Mouse (Mus musculus) mesoderm, embryonic 11.5 days (tissue): ENCODE measurements at regions not wholly inside any gene's neighbourhood (a gene's known extent, or its start where the extent isn't known, plus 50 kb on each side); places are given as distances from the start of the nearest gene placed in this dataset.
"Not testable (repeated sequence)": the region's sequence is repeated elsewhere in the genome, so short reads cannot be mapped to it uniquely, and the experiment has no call there.

Source experiments
- DNase-seq: peaks from one replicate; pipeline ENCODE4 v3.0.0-alpha.2; 2012; ENCODE audit warnings: low read depth, low spot score

- DNase-seq = peak; percentile 78
These were observed 242.1 kb downstream of the Gm21863 start for GRCm38 (mm10) chr12:20196386-20196785.

GRCm38 (mm10) chr12:20196905-20197304 lies 242.6 kb downstream of the Gm21863 start:
- peak; percentile 37 for DNase-seq

- DNase-seq = not testable (repeated sequence)
These were observed 269.6 kb downstream of the Gm21863 start for GRCm38 (mm10) chr12:20223921-20224320.

DNA sequence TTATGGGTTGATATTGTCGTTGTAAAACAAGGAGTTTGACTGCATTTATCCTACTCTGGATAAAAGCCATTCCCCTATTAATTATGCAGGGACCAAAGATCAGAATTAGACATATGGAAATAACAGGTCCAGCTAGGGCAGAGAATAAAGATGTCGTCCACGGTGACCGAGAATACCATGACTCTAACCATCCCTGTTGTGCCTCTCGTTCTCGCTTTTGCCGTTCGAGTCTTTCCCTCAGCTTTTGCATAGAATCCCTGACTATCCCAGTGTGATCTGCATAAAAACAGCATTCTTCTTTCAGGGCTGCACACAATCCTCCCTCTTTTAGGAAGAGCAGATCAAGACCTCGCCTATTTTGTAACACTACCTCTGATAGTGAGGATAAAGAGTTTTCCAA lies 272.5 kb downstream of the Gm21863 start:
- DNase-seq = not testable (repeated sequence)

DNA sequence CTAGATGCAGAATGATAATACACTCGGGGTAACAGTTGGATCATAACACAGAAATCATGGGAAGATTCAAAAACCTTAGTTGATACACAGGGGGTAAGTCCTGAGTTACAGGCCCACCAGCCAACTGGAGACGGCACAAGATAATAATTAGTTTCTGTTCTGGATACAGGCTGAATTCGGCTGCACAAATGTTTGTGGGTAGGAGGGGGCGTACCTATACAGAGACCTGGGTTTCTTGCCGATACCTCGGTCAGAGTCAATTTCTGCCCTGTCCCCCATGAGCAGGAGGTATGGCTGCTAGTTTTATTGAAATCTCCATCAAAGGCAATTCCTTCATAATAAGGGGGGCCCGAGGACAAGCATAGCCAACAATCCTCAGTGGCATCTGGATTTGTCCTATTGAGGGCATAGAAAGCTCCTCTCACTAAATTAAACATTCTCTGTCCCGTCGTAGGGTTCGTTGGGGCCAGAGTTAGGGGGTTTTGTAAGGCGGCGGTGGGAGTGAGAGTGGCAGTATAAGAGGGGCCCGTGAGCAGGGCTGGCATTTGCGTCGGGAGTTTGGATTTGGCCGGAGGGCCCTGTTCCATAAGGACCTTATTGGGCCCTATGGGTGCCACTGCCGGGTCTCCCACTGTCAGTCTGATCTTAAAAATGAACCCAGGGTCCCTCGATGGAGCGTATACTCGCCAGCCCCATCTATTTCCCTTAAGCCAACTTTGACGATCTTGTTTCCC lies 273.3 kb downstream of the Gm21863 start:
- DNase-seq = not testable (repeated sequence)

DNA sequence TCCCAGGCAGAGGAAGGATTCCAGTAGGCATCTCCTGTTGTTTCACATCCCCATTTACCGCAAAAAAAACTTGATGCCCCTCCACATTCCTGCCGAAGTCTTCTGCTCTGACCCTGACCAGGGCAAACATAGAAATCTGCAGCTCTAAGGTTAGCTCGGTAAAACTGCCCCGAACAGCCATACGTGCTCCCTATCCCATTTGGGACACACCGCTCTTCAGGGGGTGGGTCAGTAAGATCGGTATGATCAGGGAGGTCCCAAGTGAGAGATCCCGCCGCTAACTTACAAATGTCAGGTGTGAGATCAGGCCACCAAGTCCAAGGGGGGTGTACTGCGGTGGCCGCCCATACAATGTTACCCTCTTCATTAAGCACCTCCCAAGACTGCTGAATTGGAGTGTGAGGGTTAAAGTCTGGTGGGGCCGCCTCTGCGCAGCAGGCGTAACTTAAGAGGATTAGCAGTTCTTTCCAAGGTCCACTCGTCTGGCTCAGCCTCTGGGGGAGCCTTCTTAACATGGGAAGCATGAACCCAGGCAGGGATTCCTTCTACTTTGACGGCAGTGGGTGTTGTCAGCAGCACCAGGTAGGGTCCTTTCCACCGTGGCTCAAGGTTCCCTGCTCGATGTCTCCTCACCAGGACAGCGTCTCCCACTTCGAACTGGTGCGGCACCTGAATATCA lies 274.2 kb downstream of the Gm21863 start:
- not testable (repeated sequence) for DNase-seq

GRCm38 (mm10) chr12:20229441-20229840 lies 275.1 kb downstream of the Gm21863 start:
- DNase-seq = not testable (repeated sequence)

- no peak for DNase-seq
These were observed 276.0 kb downstream of the Gm21863 start for GRCm38 (mm10) chr12:20230141-20230892.

DNA sequence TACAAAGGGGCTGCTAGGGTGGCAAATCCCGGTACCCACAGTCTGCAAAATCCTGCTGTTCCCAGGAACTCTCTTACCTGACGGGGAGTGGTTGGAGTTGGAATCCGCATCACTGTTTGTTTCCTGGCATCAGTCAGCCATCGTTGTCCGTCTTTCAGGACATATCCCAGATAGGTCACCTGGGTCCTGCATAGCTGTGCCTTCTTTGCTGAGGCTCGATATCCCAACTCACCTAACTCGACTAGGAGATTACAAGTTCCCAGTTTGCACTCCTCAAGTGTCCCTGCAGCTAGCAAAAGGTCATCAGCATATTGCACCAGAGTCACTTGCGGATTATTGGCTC lies 276.6 kb downstream of the Gm21863 start:
- DNase-seq = no peak

DNA sequence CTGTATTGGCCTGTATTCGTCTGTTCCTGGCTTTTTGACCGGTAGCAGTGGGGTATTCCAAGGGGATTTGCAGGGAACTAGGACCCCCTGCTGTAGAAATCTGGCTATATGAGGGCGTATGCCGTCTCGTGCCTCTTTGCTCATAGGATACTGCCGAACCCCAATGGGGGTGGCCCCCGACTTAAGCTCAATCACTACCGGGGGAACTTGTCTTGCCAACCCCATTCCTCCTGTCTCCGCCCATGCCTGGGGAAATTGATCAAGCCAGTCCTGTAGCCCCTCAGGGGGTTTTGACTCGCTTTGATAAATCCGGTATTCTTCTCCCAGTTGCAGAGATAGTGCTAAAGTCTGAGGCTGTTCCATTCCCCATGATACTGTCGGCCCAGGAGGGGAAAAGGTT lies 277.2 kb downstream of the Gm21863 start:
- no peak for DNase-seq

DNA sequence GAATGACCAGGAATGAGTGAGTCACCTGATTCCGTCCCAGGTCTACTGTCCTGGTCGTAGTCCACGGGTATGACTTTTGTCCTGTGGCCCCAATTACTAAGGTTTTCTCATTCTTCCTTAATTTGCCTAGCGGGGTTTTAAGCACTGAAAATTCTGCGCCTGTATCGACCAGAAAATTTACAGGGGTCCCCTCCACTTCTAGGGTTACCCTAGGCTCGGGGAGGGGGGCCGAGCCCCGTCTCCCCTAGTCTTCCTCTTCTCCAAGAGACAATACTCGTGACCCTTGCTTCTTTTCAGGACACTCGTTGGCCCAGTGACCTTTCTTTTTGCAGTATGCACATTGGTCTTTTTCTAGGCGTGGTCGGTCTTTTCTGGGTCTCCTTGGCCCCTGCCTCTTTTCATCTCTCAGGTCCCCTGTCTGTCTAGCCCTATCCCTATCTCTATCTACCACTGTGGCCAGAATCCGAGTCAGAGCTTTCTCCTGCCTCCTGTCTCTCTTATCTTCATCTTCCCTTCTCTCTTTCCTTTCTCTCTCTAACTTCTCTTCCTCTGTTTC lies 277.8 kb downstream of the Gm21863 start:
- DNase-seq = no peak

DNA sequence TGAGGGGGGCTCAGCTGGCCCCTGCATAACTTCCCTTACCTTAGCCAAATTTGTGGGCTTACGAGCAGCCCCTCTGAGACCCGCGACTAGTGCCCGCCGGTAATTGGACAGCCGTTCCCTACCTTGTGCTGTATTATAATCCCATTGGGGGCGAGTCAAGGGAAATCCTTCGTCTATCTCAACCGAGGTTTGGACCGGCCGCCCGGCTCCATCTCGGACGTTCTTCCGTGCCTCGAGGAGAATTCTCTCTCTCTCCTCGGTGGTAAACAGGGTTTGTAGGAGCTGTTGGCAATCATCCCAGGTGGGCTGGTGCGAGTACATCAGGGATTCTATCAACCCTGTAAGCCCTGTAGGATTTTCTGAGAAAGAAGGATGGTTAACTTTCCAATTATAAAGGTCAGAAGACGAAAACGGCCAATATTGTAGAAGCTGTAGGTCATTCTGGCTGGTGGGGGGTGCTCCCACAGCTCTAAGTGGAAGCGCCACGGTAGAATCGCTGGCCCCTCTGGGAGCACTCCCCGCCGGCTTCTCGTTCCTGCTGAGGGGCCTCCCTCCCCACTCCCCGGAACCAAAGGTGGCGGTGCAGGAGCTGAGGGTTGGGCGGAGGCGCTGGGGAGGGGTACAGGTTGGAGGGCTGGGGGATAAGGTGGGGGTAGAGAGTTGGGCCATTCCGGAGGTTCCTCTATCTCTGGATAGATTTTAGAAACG lies 278.6 kb downstream of the Gm21863 start:
- DNase-seq = no peak

GRCm38 (mm10) chr12:20233454-20233831 lies 279.1 kb downstream of the Gm21863 start:
- DNase-seq = no peak

GRCm38 (mm10) chr12:20233871-20234307 lies 279.6 kb downstream of the Gm21863 start:
- DNase-seq = no peak
